Mouse (Mus musculus) liver, embryonic 14 days (tissue): ENCODE results near the gene Olfr824. TPM values are rescaled to one million over a fixed set of nuclear protein-coding genes. Genes with fewer than 3 reads are reported as not detected.

Experiments used
- polyA plus RNA-seq: library from polyadenylated mRNA; depleted of rRNA; stranded (reverse); fragments of >200 nt; gene quantifications from 2 replicates; pipeline ENCODE4 v1.2.3, GENCODE M21; 2012; rRNA removed

Gene Olfr824
- not detected in 2 replicates for polyA plus RNA-seq

DNA sequence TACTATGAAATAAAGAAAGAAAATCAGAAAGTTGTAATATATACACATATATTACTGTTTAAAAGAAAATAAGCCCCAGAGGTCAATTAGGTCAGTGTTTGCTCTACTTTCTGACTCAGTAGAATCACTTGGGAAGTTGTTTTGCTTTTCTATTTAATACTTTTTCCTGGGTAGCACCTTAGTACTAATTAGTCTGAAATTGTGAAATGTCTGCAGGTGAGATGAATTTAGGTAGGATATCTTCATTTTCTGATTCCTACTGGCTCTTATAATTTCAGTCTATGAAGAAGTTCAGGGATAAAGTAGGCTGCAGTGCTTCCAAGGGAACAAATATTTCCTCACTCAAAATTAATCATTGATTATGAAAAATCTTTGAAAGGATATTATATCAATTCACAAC is at the start of gene Olfr824:
TSS of gene Olfr824 (minus strand) at position 101 of the 400 bp plus-strand sequence.

DNA sequence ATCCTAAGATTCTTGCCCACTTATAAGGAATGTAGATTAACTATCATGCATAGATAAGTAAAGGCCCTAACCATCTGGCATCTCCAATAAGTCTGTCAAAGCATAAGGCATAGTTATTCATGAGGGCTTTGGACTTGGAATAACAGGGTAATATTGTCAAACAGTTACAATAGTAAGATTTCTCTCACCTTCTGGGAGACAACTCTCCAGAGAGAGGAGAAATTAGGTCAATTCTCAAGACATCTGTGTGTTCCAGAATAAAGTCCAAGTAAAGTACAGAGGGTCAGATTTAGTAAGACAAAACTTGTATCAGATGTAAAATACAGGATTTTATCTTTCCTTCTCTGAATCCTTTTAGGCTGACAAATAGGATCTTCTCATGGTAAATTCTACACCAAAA is 36.9 kb upstream of the Olfr824 start, which contains the start of gene Olfr825:
TSS of gene Olfr825 (minus strand) at position 101 of the 400 bp plus-strand sequence.

DNA sequence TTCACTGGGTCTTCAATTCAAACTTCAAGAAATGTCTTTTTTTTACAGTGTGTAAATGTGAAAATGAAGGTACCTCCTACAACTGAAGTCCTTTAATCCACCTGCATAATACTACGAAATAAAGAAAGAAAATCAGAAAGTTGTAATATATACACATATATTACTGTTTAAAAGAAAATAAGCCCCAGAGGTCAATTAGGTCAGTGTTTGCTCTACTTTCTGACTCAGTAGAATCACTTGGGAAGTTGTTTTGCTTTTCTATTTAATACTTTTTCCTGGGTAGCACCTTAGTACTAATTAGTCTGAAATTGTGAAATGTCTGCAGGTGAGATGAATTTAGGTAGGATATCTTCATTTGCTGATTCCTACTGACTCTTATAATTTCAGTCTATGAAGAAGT is 14.5 kb downstream of the Olfr824 start, which contains the start of gene Olfr823:
TSS of gene Olfr823 (minus strand) at position 101 of the 400 bp plus-strand sequence.

Other genes starting within 250 kb of the Olfr824 start
- gene Olfr815, start 224.1 kb downstream of the Olfr824 start, polyA plus RNA-seq, result not detected in 2 replicates
- not detected in 2 replicates for gene Olfr816, start 214.4 kb downstream of the Olfr824 start, polyA plus RNA-seq
- gene Olfr818, start 180.9 kb downstream of the Olfr824 start, polyA plus RNA-seq, result not detected in 2 replicates
- gene Olfr819, start 162.7 kb downstream of the Olfr824 start, polyA plus RNA-seq, result not detected in 2 replicates
- not detected in 2 replicates for gene Olfr247, start 153.9 kb downstream of the Olfr824 start, polyA plus RNA-seq
- not detected in 2 replicates for gene Gm10310, start 144.9 kb downstream of the Olfr824 start, polyA plus RNA-seq
- not detected in 2 replicates for gene Olfr820, start 117.4 kb downstream of the Olfr824 start, polyA plus RNA-seq
- gene Olfr821, start 99.7 kb downstream of the Olfr824 start, polyA plus RNA-seq, result not detected in 2 replicates
- gene Olfr822, start 58.8 kb downstream of the Olfr824 start, polyA plus RNA-seq, result not detected in 2 replicates
- gene Olfr823, start 14.6 kb downstream of the Olfr824 start, polyA plus RNA-seq, result not detected in 2 replicates
- gene Olfr825, start 36.8 kb upstream of the Olfr824 start, polyA plus RNA-seq, result not detected in 2 replicates
- not detected in 2 replicates for gene Olfr826, start 54.2 kb upstream of the Olfr824 start, polyA plus RNA-seq
- not detected in 2 replicates for gene Olfr827, start 84.4 kb upstream of the Olfr824 start, polyA plus RNA-seq
- not detected in 2 replicates for gene Neurod4, start 150.2 kb upstream of the Olfr824 start, polyA plus RNA-seq
- 1.1 and 1.3 TPM in 2 replicates for gene Tespa1, start 192.9 kb upstream of the Olfr824 start, polyA plus RNA-seq